Mouse (Mus musculus) liver, postnatal 0 days (tissue): ENCODE data around the gene Nufip1. TPM values are rescaled to one million over a fixed set of nuclear protein-coding genes. Genes with fewer than 3 reads are reported as not detected.
A peak's percentile ranks its signal among the peaks of the same experiment; 100 is the strongest.

ENCODE experiments used
- ATAC-seq: fragments of 200-750 bp; cut with Nextera tagmentation; 2 replicates; pipeline ENCODE4 v1.8.0; 2017; ENCODE audit warnings: mild to moderate bottlenecking, moderate library complexity
- DNase-seq: peaks from one replicate; pipeline ENCODE4 v3.0.0-alpha.2; 2016
- H3K27ac ChIP-seq: fragments of 300-500 bp; sonication (generic); 2 replicates; pipeline ENCODE4 v1.5.1; 2014; ENCODE audit warnings: antibody characterized with exemption, moderate library complexity, mild to moderate bottlenecking, low read depth
- H3K27me3 ChIP-seq: fragments of 300-500 bp; sonication (generic); 2 replicates; pipeline ENCODE4 v1.6.1; 2014; ENCODE audit warnings: low read length, control low read depth, mixed read lengths; ENCODE audit not compliant: insufficient read depth
- H3K36me3 ChIP-seq: fragments of 300-500 bp; sonication (generic); replicated peaks from 2 replicates; pipeline ENCODE4 v1.6.1; 2014; ENCODE audit warnings: mild to moderate bottlenecking, control low read depth, low read length, moderate library complexity, mixed read lengths; ENCODE audit not compliant: insufficient read depth
- H3K4me1 ChIP-seq: fragments of 300-500 bp; sonication (generic); 2 replicates; pipeline ENCODE4 v1.6.1; 2014; ENCODE audit warnings: antibody characterized with exemption, mild to moderate bottlenecking, control low read depth; ENCODE audit not compliant: insufficient read depth
- H3K4me2 ChIP-seq: fragments of 300-500 bp; sonication (generic); 2 replicates; pipeline ENCODE4 v1.6.1; 2014; ENCODE audit warnings: low read depth, mild to moderate bottlenecking, low read length, moderate library complexity, mixed read lengths
- H3K4me3 ChIP-seq: fragments of 300-500 bp; sonication (generic); 2 replicates; pipeline ENCODE4 v1.5.1; 2014; ENCODE audit warnings: low read depth, low read length
- H3K9ac ChIP-seq: fragments of 300-500 bp; sonication (generic); replicated peaks from 2 replicates; pipeline ENCODE4 v1.6.1; 2014; ENCODE audit warnings: mild to moderate bottlenecking, moderate library complexity
- H3K9me3 ChIP-seq: fragments of 300-500 bp; sonication (generic); 2 replicates; pipeline ENCODE4 v1.6.1; 2016; ENCODE audit warnings: mild to moderate bottlenecking, control low read depth, low read length, mixed read lengths
- CTCF ChIP-seq: sonication (generic); IDR thresholded peaks from 2 replicates; pipeline ENCODE4 v1.5.1; 2016; ENCODE audit warnings: antibody characterized with exemption, low read depth
- EP300 ChIP-seq: IDR thresholded peaks from 2 replicates; pipeline ENCODE4 v1.6.1; 2016; ENCODE audit warnings: antibody characterized with exemption, low read depth, mild to moderate bottlenecking
- WGBS: fragments of 180-500 bp; shearing (Covaris S2); extraction: QIAGEN DNeasy Blood & Tissue Kit; methylation state at CpG from one replicate; pipeline ENCODE4 v1.1.7; 2014; ENCODE audit not compliant: insufficient replicate concordance; 5-methylcytosine and 5-hydroxymethylcytosine counted together
- polyA plus RNA-seq: library from polyadenylated mRNA; unstranded; fragments of >200 nt; fragmentation: Nextera tagmentation; extraction: Ambion mirVana; gene quantifications from 2 replicates; pipeline ENCODE4 v1.2.1, GENCODE M21; 2015

Gene Nufip1
- polyA plus RNA-seq, 1 experiment from 2014 or later, result 4.7 TPM

DNA sequence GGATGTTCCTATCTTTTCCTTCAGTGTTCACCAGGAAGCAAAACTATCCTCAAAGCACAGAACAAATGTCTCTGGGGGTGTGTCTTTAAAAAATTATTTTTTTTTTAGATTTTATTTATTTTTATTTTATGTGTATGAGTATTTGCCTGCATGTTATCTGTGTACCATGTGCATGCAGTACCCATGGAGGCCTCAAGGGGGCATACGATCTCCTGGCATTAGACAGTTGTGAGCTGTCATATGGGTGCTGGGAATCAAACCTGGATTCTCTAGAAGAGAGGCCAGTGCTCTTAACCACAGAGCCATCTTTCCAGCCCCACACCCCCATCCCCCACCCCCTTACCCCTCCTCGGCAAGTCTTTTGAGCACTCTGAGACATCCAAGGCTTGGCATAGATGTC is 67.8 kb downstream of the Nufip1 start:
- Histone ChIP-seq H3K4me2 (no peak overlapping the region), H3K4me1 (no peaks in the 10 kb centered on the region), H3K27ac (no peak overlapping the region), H3K36me3 (no peaks in the 10 kb centered on the region), H3K27me3 (no peaks in the 10 kb centered on the region), H3K4me3 (no peak overlapping the region), H3K9me3 (no peaks in the 10 kb centered on the region), H3K9ac (no peak overlapping the region)
- 68% methylated on average over 2 of the region's 2 CpGs for WGBS
- DNase-seq, result no peak
- TF ChIP-seq EP300 (no peak), CTCF (peak; percentile 64)
- ATAC-seq, result no peak

DNA sequence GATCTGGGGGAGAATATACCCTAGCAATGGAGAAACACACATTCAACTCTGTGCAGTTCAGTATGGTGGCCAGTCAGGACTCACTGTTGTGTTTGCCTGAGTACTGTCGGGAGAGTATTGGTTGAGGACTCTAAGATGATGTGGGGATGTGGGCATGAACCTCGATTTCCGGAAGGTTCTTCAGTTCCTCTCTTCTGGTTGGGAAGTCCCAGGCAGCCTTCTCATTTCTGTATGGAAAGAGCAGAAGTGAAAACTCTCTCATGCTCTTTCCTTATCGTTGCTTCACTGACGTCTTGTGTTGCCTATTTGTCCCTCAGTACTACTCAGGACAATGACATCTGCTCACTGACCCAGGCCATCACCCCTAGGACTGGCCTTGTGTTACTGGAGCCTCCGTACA is 68.7 kb downstream of the Nufip1 start:
- no peak for DNase-seq
- Histone ChIP-seq H3K4me2 (no peak overlapping the region), H3K4me3 (no peak overlapping the region), H3K36me3 (no peaks in the 10 kb centered on the region), H3K4me1 (no peaks in the 10 kb centered on the region), H3K27ac (no peak overlapping the region), H3K9ac (no peak overlapping the region), H3K27me3 (no peaks in the 10 kb centered on the region), H3K9me3 (no peaks in the 10 kb centered on the region)
- ATAC-seq, result peak; percentile 47; the same call in 1 of the 2 replicates
- no peak for TF ChIP-seq EP300
- TF ChIP-seq CTCF, result no peak
- WGBS, result 68% methylated on average over 6 of the region's 6 CpGs

DNA sequence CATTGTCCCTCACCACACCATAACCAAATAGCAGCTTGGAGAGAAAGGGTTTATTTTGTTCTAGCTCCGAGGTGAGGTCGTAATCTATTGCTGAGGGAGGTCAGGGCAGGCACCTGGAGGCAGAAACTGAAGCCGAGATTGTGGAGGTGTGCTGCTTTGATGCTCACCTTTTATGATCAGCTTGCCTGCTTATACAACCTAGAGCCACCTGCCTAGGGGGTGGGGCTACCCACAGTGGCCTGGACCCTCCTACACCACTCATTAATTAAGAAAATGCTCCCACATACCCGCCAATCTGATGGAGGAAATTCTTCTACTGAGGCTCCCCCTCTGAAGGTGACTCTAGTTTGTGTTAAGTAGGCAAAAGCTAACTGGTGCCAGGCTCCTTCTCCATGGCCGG is 74.7 kb downstream of the Nufip1 start:
- H3K9me3 ChIP-seq, result no peaks in the 10 kb centered on the region
- WGBS, result 73% methylated on average over 5 of the region's 5 CpGs
- no peak overlapping the region for H3K4me3 ChIP-seq
- DNase-seq (no peak), ATAC-seq (no peak)
- H3K9ac ChIP-seq, result no peak overlapping the region
- H3K36me3 ChIP-seq, result no peaks in the 10 kb centered on the region
- H3K4me1 ChIP-seq, result no peaks in the 10 kb centered on the region
- H3K27ac ChIP-seq, result no peak overlapping the region
- TF ChIP-seq EP300, result no peak
- TF ChIP-seq CTCF, result no peak
- H3K4me2 ChIP-seq, result no peak overlapping the region
- no peaks in the 10 kb centered on the region for H3K27me3 ChIP-seq

DNA sequence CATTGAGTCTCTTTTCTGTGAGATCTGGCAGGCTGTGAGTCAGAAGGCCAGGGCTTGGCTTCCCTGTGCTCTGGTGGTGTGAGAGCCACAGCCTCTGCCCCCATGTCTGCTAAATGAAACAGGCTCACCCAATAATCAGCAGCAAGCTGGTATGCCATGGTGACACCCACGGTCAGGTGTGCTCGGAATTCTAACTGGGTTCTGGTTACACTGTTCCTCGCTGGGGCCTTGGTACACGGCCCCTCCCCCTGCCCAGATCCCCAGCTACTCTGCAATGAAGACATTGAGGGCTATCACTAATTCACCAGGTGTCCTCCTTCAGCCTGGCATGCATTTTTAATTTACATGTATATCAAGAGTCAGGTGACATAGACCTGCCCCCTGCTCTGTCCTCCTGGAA is 75.6 kb downstream of the Nufip1 start:
- 75% methylated on average over 4 of the region's 4 CpGs for WGBS
- no peak overlapping the region for H3K27ac ChIP-seq
- no peak overlapping the region for H3K4me3 ChIP-seq
- H3K4me1 ChIP-seq, result no peaks in the 10 kb centered on the region
- H3K4me2 ChIP-seq, result no peak overlapping the region
- H3K9ac ChIP-seq, result no peak overlapping the region
- ATAC-seq (no peak), DNase-seq (no peak)
- H3K9me3 ChIP-seq, result no peaks in the 10 kb centered on the region
- H3K27me3 ChIP-seq, result no peaks in the 10 kb centered on the region
- H3K36me3 ChIP-seq, result no peaks in the 10 kb centered on the region
- TF ChIP-seq CTCF, result no peak
- no peak for TF ChIP-seq EP300

Other genes starting within 250 kb of the Nufip1 start
- 0.06 and 0.18 TPM in 2 replicates for gene Kctd4, start 155.9 kb upstream of the Nufip1 start, polyA plus RNA-seq
- gene Gtf2f2, start 100.0 kb upstream of the Nufip1 start, polyA plus RNA-seq, result 15.1 and 16.1 TPM in 2 replicates
- gene Gpalpp1, start 131 bp upstream of the Nufip1 start, polyA plus RNA-seq, result 2.6 and 3.2 TPM in 2 replicates